Mouse (Mus musculus) myocyte (in vitro differentiated cells): ENCODE measurements around the gene Rpgrip1l. TPM values are rescaled to one million over a fixed set of nuclear protein-coding genes. Genes with fewer than 3 reads are reported as not detected.

Source experiments
- H3K27me3 ChIP-seq: one replicate; pipeline ENCODE4 v1.6.1; 2011; ENCODE audit not compliant: control insufficient read depth, insufficient read depth, insufficient read length
- H3K36me3 ChIP-seq: one replicate; pipeline ENCODE4 v1.6.1; 2011; ENCODE audit not compliant: control insufficient read depth, insufficient read depth
- H3K4me2 ChIP-seq: one replicate; pipeline ENCODE4 v1.6.1; 2011; ENCODE audit warnings: low read depth, control low read depth
- H3K4me3 ChIP-seq: one replicate; pipeline ENCODE4 v1.5.1; 2011; ENCODE audit warnings: mild to moderate bottlenecking, control low read depth, moderate library complexity
- H3K79me2 ChIP-seq: one replicate; pipeline ENCODE4 v1.6.1; 2011; ENCODE audit not compliant: control insufficient read depth, insufficient read depth
- H3ac ChIP-seq: one replicate; pipeline ENCODE4 v1.6.1; 2011; ENCODE audit not compliant: control insufficient read depth, insufficient read length
- CEBPB ChIP-seq: IDR thresholded peaks from 2 replicates; pipeline ENCODE4 v1.6.1; 2011; ENCODE audit warnings: mild to moderate bottlenecking, moderate library complexity; ENCODE audit not compliant: poor library complexity, insufficient read depth, severe bottlenecking
- E2F4 ChIP-seq: IDR thresholded peaks from one replicate; pipeline ENCODE4 v1.6.1; 2011; ENCODE audit warnings: mild to moderate bottlenecking, control low read depth, moderate library complexity; ENCODE audit not compliant: insufficient read depth
- MAX ChIP-seq: IDR thresholded peaks from one replicate; pipeline ENCODE4 v1.6.1; 2011; ENCODE audit warnings: low read depth, mild to moderate bottlenecking, control low read depth
- MYOD1 ChIP-seq, 3 experiments: IDR thresholded peaks; one replicate each; pipeline ENCODE4 v1.6.1; 2011; ENCODE audit warnings: control low read depth in 2 of 3, low read depth in 2 of 3, mild to moderate bottlenecking in 2 of 3, moderate library complexity in 1 of 3; ENCODE audit not compliant: insufficient read length in 2 of 3, control insufficient read depth in 1 of 3
- MYOG ChIP-seq, 3 experiments: IDR thresholded peaks; one replicate each; pipeline ENCODE4 v1.6.1; 2011; ENCODE audit warnings: control low read depth in 2 of 3, low read depth in 2 of 3, mild to moderate bottlenecking in 2 of 3; ENCODE audit not compliant: insufficient read length in 2 of 3, control insufficient read depth in 1 of 3, insufficient read depth in 1 of 3
- POLR2A ChIP-seq: IDR thresholded peaks from one replicate; pipeline ENCODE4 v1.6.1; 2011; ENCODE audit warnings: low read depth, mild to moderate bottlenecking, control low read depth, moderate library complexity; ENCODE audit not compliant: insufficient read length
- POLR2AphosphoS2 ChIP-seq: IDR thresholded peaks from one replicate; pipeline ENCODE4 v1.6.1; 2011; ENCODE audit warnings: low read depth, control low read depth; ENCODE audit not compliant: insufficient read length
- REST ChIP-seq: IDR thresholded peaks from one replicate; pipeline ENCODE4 v1.6.1; 2011; ENCODE audit warnings: mild to moderate bottlenecking, control low read depth, moderate library complexity; ENCODE audit not compliant: insufficient read depth, insufficient read length
- SRF ChIP-seq: IDR thresholded peaks from one replicate; pipeline ENCODE4 v1.6.1; 2011; ENCODE audit warnings: low read depth; ENCODE audit not compliant: control insufficient read depth, insufficient read length
- TCF12 ChIP-seq: IDR thresholded peaks from one replicate; pipeline ENCODE4 v1.6.1; 2011; ENCODE audit warnings: mild to moderate bottlenecking, control low read depth; ENCODE audit not compliant: poor library complexity, insufficient read depth, severe bottlenecking
- TCF3 ChIP-seq: IDR thresholded peaks from one replicate; pipeline ENCODE4 v1.6.1; 2011; ENCODE audit warnings: low read depth, control low read depth; ENCODE audit not compliant: insufficient read length
- USF1 ChIP-seq: IDR thresholded peaks from one replicate; pipeline ENCODE4 v1.6.1; 2011; ENCODE audit warnings: low read depth, mild to moderate bottlenecking, control low read depth, moderate library complexity
- polyA plus RNA-seq: library from polyadenylated mRNA; unstranded; fragments of >200 nt; fragmentation: generic; extraction: Trizol; gene quantifications from one replicate; pipeline ENCODE4 v1.2.1, GENCODE M21; 2012; ENCODE audit warnings: missing spikeins

Rpgrip1l gene
- polyA plus RNA-seq, 1 experiment: 2.1 TPM

DNA sequence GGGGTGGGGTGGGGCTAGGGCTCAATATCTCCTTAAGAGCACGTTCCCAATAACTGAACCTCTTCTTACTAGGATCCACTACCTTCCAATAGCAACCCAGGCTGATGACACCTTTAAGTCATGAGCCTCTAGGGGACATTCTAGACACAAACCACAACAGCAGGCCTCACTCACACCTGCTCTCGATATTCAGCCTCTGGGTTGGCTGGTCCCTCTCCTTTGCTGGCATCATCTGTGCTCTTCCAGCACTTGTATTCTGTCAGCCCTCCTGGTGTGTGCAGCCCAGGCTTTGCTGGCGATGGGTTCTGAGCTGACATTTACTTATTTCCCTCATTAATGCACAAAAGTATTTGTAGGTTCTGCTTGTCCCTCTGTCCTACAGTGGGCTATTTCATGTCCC lies 98.8 kb downstream of the Rpgrip1l start:
- Histone ChIP-seq H3K4me2 (no peak overlapping the region), H3ac (no peak overlapping the region), H3K27me3 (no peaks in the 10 kb centered on the region), H3K36me3 (no peaks in the 10 kb centered on the region), H3K4me3 (no peak overlapping the region), H3K79me2 (no peaks in the 10 kb centered on the region)
- TF ChIP-seq E2F4 (no peak), MYOG (IDR thresholded peaks at IDR 0.05; ENCODE audit: control insufficient read depth in 1 of 3, insufficient read depth in 1 of 3, insufficient read length in 2 of 3, low read depth in 2 of 3) (peak in 1 of 3 experiments; percentile 52), MYOD1 (IDR thresholded peaks at IDR 0.05; ENCODE audit: control insufficient read depth in 1 of 3, insufficient read length in 2 of 3, low read depth in 2 of 3) (peak in 2 of 3 experiments; percentile 36 to 45)

DNA sequence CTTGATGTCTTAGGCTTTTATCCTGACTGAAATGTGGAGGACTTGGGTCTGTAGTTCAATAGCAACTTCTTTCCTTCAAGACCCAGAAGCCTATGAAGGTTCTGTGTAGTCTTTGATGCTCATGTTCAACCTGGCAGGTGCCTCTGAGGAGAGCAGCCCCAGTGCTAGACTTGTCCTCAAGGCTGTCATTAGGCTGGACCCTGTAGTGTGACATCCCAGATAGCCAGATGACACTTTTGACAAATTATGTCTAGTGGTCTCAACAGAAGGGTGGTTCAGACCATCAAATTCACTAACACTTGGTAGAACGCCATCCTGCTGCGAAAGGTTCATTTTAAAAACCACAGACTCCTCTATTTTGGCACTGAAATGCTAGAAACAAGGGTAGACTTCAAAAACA lies 100.1 kb downstream of the Rpgrip1l start:
- TF ChIP-seq CEBPB: no peak
- no peak for TF ChIP-seq SRF
- TF ChIP-seq POLR2AphosphoS2: no peak
- TF ChIP-seq MYOG (IDR thresholded peaks at IDR 0.05; ENCODE audit: control insufficient read depth in 1 of 3, insufficient read depth in 1 of 3, insufficient read length in 2 of 3, low read depth in 2 of 3): no peak
- no peak for TF ChIP-seq USF1
- TF ChIP-seq MAX: no peak
- TF ChIP-seq MYOD1 (IDR thresholded peaks at IDR 0.05; ENCODE audit: control insufficient read depth in 1 of 3, insufficient read length in 2 of 3, low read depth in 2 of 3): no peak
- TF ChIP-seq POLR2A: no peak
- no peak for TF ChIP-seq E2F4
- no peak for TF ChIP-seq TCF3
- H3K4me2 ChIP-seq: no peak overlapping the region
- no peak overlapping the region for H3ac ChIP-seq
- H3K27me3 ChIP-seq: no peaks in the 10 kb centered on the region
- no peaks in the 10 kb centered on the region for H3K79me2 ChIP-seq
- H3K4me3 ChIP-seq: no peak overlapping the region
- no peaks in the 10 kb centered on the region for H3K36me3 ChIP-seq

DNA sequence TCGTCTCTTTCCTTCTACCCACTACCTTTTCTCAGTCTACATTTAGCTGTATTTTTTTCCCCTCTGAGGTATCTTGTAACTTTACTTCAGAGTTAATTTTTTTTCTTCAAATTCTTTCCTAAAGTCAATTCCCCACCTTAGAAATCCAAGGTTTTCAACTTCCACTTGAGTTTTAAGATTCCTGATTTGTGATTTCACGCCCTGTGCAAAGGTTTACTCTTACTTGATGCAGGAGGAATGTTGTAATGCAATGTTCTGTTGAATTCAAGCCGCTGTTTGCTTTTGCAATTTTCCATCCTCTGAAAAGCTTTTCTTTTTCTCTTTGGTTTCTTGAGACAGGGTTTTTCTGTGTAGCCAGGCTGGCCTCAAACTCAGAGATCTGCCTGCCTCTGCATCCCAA lies 103.4 kb downstream of the Rpgrip1l start:
- Histone ChIP-seq H3K36me3 (no peaks in the 10 kb centered on the region), H3K27me3 (no peaks in the 10 kb centered on the region), H3K4me3 (no peak overlapping the region), H3K4me2 (no peak overlapping the region), H3ac (no peak overlapping the region), H3K79me2 (no peaks in the 10 kb centered on the region)
- TF ChIP-seq USF1 (no peak), SRF (no peak), REST (no peak), TCF3 (no peak), POLR2A (no peak), MYOG (IDR thresholded peaks at IDR 0.05; ENCODE audit: control insufficient read depth in 1 of 3, insufficient read depth in 1 of 3, insufficient read length in 2 of 3, low read depth in 2 of 3) (no peak), MAX (no peak), MYOD1 (IDR thresholded peaks at IDR 0.05; ENCODE audit: control insufficient read depth in 1 of 3, insufficient read length in 2 of 3, low read depth in 2 of 3) (no peak), CEBPB (no peak), E2F4 (no peak), POLR2AphosphoS2 (no peak), TCF12 (no peak)

DNA sequence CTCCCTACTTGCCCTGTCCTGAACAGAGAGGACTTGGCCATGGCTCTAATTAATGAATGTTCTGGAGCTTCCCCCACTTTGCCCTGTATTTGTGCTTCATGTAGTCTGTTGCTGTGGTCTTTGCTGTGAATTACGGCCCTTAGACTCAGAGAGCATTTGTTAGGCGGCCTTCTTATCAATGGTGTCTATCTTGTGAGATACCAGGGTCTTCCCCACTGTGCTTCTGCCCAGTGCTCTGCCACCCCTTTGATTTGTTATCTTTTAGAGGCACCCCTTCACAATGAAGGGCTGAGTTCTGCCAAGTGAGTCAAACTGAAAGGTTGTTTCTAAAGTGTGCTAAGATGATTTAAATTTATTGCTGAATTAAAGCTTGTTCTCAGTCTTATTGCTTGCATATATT lies 105.4 kb downstream of the Rpgrip1l start:
- H3ac ChIP-seq: no peak overlapping the region
- no peak overlapping the region for H3K4me2 ChIP-seq
- no peaks in the 10 kb centered on the region for H3K79me2 ChIP-seq
- no peaks in the 10 kb centered on the region for H3K27me3 ChIP-seq
- H3K4me3 ChIP-seq: no peak overlapping the region
- H3K36me3 ChIP-seq: no peaks in the 10 kb centered on the region
- no peak for TF ChIP-seq REST
- TF ChIP-seq MAX: no peak
- no peak for TF ChIP-seq TCF3
- no peak for TF ChIP-seq E2F4
- no peak for TF ChIP-seq SRF
- no peak for TF ChIP-seq POLR2AphosphoS2
- no peak for TF ChIP-seq CEBPB
- TF ChIP-seq MYOG (IDR thresholded peaks at IDR 0.05; ENCODE audit: control insufficient read depth in 1 of 3, insufficient read depth in 1 of 3, insufficient read length in 2 of 3, low read depth in 2 of 3): no peak
- no peak for TF ChIP-seq MYOD1 (IDR thresholded peaks at IDR 0.05; ENCODE audit: control insufficient read depth in 1 of 3, insufficient read length in 2 of 3, low read depth in 2 of 3)

DNA sequence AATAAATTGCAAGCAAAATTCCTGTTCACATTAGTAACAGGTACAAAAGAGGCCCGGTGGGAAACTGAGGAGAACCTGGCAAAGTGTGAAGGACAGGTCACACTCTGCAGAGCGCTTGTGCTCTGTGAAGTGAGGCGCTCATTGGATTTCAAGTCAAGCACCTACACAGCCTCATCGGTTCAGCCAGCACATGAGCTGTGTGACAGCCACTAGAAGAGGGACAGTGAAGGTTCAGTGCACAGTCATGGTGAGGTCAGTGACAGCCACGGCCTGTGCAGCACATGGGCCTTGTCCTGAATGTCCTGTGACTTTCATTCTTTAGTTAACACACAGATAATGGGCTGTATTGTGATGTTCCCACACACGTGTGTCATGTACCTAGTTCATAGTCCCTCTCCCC lies 107.2 kb downstream of the Rpgrip1l start:
- H3K4me2 ChIP-seq: no peak overlapping the region
- no peak overlapping the region for H3K4me3 ChIP-seq
- no peak overlapping the region for H3ac ChIP-seq
- H3K36me3 ChIP-seq: no peaks in the 10 kb centered on the region
- H3K79me2 ChIP-seq: no peaks in the 10 kb centered on the region
- no peaks in the 10 kb centered on the region for H3K27me3 ChIP-seq
- TF ChIP-seq TCF3: no peak
- no peak for TF ChIP-seq TCF12
- no peak for TF ChIP-seq USF1
- TF ChIP-seq REST: no peak
- TF ChIP-seq SRF: no peak
- TF ChIP-seq E2F4: no peak
- no peak for TF ChIP-seq POLR2AphosphoS2
- TF ChIP-seq POLR2A: no peak
- TF ChIP-seq MAX: no peak
